Mouse (Mus musculus) gastrocnemius, adult 8-10 months (tissue): Measurements from ENCODE around the gene Aldh18a1. TPM values are rescaled to one million over a fixed set of nuclear protein-coding genes. Genes with fewer than 3 reads are reported as not detected.
A peak's percentile ranks its signal among the peaks of the same experiment; 100 is the strongest.

ENCODE experiments used
- DNase-seq, 2 experiments: peaks; one replicate each; pipeline ENCODE4 v3.0.0; 2022; ENCODE audit warnings: low spot score in 2 of 2
- total RNA-seq, 4 experiments: library from RNA; stranded (reverse); gene quantifications; 2 replicates each; pipeline ENCODE4 v1.2.4; 2022

The Aldh18a1 gene
- total RNA-seq, 4 experiments from 2014 or later: 1.4 to 4.0 (median 1.7) TPM

- no peak for DNase-seq
Measured at GRCm38 (mm10) chr19:40530323-40530722, 57.9 kb downstream of the Aldh18a1 start.

GRCm38 (mm10) chr19:40528254-40528653, 60.0 kb downstream of the Aldh18a1 start:
- DNase-seq: no peak

- DNase-seq: no peak
Measured at GRCm38 (mm10) chr19:40526367-40527014, 61.8 kb downstream of the Aldh18a1 start.

GRCm38 (mm10) chr19:40523431-40524005, 64.7 kb downstream of the Aldh18a1 start:
- no peak for DNase-seq

- no peak for DNase-seq
Measured at GRCm38 (mm10) chr19:40520403-40520802, 67.9 kb downstream of the Aldh18a1 start.

GRCm38 (mm10) chr19:40518706-40519105, 69.6 kb downstream of the Aldh18a1 start:
- DNase-seq: no peak

DNA sequence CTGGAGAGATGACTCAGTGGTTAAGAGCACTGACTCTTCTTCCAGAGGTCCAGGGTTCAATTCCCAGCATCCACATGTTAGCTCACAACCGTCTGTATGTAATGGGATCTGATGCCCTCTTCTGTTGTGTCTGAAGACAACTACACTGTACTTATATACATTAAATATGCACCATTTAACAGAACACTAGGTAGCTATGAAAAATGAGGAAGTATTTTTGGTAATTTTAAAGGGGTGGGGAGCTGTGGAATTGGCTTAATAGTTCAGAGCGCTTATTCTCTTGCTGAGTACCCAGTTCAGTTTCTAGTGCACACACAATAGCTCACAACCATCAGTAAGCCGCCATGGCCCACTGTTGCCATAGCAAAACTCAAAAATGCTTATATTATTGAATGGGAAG, 72.7 kb downstream of the Aldh18a1 start:
- no peak for DNase-seq

GRCm38 (mm10) chr19:40514376-40514775, 73.9 kb downstream of the Aldh18a1 start:
- no peak for DNase-seq

- DNase-seq: peak; percentile 96 to 97
Measured at GRCm38 (mm10) chr19:40513632-40514078, 74.6 kb downstream of the Aldh18a1 start, which contains the start of gene Sorbs1. Sorbs1 (minus strand) TSS chr19:40513779.

- DNase-seq: no peak
Measured at GRCm38 (mm10) chr19:40512500-40513421, 75.5 kb downstream of the Aldh18a1 start.

- DNase-seq: no peak
Measured at GRCm38 (mm10) chr19:40511679-40512309, 76.5 kb downstream of the Aldh18a1 start.

DNA sequence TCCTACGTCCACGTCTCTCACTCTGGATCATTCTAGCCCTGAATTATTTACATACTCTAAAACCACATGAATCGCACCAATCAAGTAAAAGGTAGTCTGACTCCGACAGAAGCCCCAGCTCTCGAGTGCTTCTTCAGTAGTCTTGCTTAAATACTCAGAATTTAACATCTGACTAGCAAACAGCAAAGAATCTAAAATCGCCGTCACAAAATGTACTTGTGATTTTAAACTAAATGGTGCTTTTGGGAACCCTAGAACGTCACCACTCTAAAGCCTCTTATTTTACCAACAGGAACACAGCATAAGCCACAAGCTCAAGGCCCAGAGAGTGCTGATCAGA, 77.2 kb downstream of the Aldh18a1 start:
- DNase-seq: no peak

DNA sequence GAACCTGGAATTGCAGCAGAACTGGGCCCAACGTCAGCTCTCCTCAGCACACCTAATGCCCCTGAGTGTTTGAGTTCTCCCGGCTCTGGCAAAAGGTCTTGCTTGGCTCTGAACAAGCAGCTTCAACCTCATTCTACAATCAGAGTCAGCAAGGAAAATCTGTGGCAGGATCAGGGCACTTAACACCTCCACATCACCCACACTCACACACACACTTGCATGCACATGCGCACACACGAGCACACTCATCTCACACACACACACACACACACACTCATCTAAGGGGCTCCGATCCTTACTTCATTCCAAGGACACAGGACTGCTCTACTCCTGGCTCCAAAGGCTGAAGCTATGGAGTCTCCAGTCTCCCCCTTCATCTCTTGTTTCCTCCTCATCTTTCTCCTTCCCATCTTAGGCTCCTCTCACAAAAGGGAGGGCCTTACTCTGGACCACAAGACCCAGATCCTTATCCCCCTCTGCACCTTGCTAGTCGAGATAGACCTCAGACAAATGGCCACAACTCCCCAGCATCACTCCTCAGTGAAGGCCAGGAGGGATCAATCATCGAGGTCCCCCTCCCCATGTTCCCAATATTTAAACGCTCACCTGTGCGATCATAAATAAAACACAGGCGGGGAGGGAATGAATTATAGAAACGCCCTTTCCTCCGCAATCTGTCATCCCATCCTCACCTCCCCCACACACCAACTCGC, 77.7 kb downstream of the Aldh18a1 start:
- no peak for DNase-seq

DNA sequence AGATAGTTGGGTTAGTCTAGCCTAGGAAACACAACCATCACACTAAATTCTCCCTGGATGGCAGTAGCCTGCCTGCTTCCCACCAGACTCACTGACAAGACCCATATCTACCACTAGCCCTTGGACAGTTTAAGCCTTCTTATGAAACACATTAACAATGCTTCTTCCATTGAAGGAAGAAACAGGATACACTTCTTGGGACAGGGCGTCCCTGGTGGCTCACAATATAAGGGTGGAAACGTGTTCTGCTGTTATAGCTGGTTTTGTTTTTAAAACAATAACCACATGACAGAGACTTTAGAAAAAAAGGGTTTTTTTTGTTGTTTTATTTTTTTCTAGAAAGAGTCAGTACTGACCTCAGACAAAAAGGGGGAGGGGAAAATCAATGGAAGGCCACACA, 79.0 kb downstream of the Aldh18a1 start:
- DNase-seq: no peak

- DNase-seq: no peak
Measured at GRCm38 (mm10) chr19:40508851-40509250, 79.4 kb downstream of the Aldh18a1 start.

DNA sequence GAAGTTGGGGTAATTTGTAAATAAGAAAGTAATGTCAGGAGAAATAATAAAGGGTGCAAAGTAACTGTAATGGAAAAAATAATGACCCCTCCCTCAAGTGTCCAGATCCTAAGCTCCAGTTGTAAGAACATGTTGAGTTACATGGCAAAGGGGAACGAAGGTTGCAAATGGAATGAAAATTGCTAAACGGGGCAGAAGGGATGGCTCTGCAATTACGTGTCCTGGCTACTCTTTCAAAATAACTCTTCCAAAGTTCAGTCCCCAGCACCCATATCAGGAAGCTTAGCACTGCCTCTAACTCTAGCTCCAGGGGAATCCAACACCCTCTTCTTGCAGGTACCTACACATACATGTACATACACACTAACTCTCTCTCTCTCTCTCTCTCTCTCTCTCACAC, 81.3 kb downstream of the Aldh18a1 start:
- no peak for DNase-seq

GRCm38 (mm10) chr19:40504336-40504735, 83.9 kb downstream of the Aldh18a1 start:
- DNase-seq: no peak
